Mouse (Mus musculus): ENCODE measurements around the gene Akt2.

Akt2 gene

GRCm38 (mm10) chr7:27587741-27588140, 3.6 kb upstream of the Akt2 start:
- no peak for DNase-seq (ENCODE audit: low spot score in 2 of 2)

GRCm38 (mm10) chr7:27590088-27590487, 1.3 kb upstream of the Akt2 start:
- DNase-seq (ENCODE audit: low spot score in 2 of 2) = no peak

- DNase-seq (ENCODE audit: low spot score in 2 of 2) = no peak
Observed at GRCm38 (mm10) chr7:27590566-27591213, 662 bp upstream of the Akt2 start.

- DNase-seq (ENCODE audit: low spot score in 2 of 2) = peak in 1 of 2 experiments; percentile 39
Observed at GRCm38 (mm10) chr7:27592217-27592929, 1.0 kb downstream of the Akt2 start.

GRCm38 (mm10) chr7:27592934-27593645, 1.7 kb downstream of the Akt2 start:
- DNase-seq (ENCODE audit: low spot score in 2 of 2) = no peak

- no peak for DNase-seq (ENCODE audit: low spot score in 2 of 2)
Observed at GRCm38 (mm10) chr7:27596586-27597503, 5.5 kb downstream of the Akt2 start.

GRCm38 (mm10) chr7:27598053-27598452, 6.7 kb downstream of the Akt2 start:
- DNase-seq (ENCODE audit: low spot score in 2 of 2) = no peak

- peak in 1 of 2 experiments; percentile 61 for DNase-seq (ENCODE audit: low spot score in 2 of 2)
Observed at GRCm38 (mm10) chr7:27601628-27602027, 10.3 kb downstream of the Akt2 start.

GRCm38 (mm10) chr7:27602161-27602560, 10.8 kb downstream of the Akt2 start:
- DNase-seq (ENCODE audit: low spot score in 2 of 2) = no peak

- no peak for DNase-seq (ENCODE audit: low spot score in 2 of 2)
Observed at GRCm38 (mm10) chr7:27602835-27603234, 11.5 kb downstream of the Akt2 start.

- DNase-seq (ENCODE audit: low spot score in 2 of 2) = no peak
Observed at GRCm38 (mm10) chr7:27604661-27605348, 13.5 kb downstream of the Akt2 start.

GRCm38 (mm10) chr7:27605499-27606285, 14.3 kb downstream of the Akt2 start:
- peak in 1 of 2 experiments; percentile 50 for DNase-seq (ENCODE audit: low spot score in 2 of 2)

GRCm38 (mm10) chr7:27606481-27607254, 15.3 kb downstream of the Akt2 start:
- DNase-seq (ENCODE audit: low spot score in 2 of 2) = no peak

GRCm38 (mm10) chr7:27607580-27607979, 16.2 kb downstream of the Akt2 start:
- peak in 1 of 2 experiments; percentile 55 for DNase-seq (ENCODE audit: low spot score in 2 of 2)

GRCm38 (mm10) chr7:27608130-27608529, 16.8 kb downstream of the Akt2 start:
- no peak for DNase-seq (ENCODE audit: low spot score in 2 of 2)

- no peak for DNase-seq (ENCODE audit: low spot score in 2 of 2)
Observed at GRCm38 (mm10) chr7:27609285-27609684, 17.9 kb downstream of the Akt2 start.

GRCm38 (mm10) chr7:27609688-27610087, 18.3 kb downstream of the Akt2 start:
- DNase-seq (ENCODE audit: low spot score in 2 of 2) = no peak

GRCm38 (mm10) chr7:27610370-27610769, 19.0 kb downstream of the Akt2 start:
- DNase-seq (ENCODE audit: low spot score in 2 of 2) = no peak

- DNase-seq (ENCODE audit: low spot score in 2 of 2) = no peak
Observed at GRCm38 (mm10) chr7:27610871-27611270, 19.5 kb downstream of the Akt2 start.
